Mouse (Mus musculus): ENCODE measurements around the gene Poc1a. TPM values are rescaled to one million over a fixed set of nuclear protein-coding genes. Genes with fewer than 3 reads are reported as not detected.

Poc1a gene
- polyA plus RNA-seq, 1 experiment from 2014 or later: 13.5 TPM

GRCm38 (mm10) chr9:106372431-106373412 lies 91.9 kb downstream of the Poc1a start:
- Histone ChIP-seq H3K36me3 (peaks cover 53% of the 10 kb centered on the region), H3K9ac (replicated peaks) (peak overlapping the region; percentile 47; the same call in 1 of the 2 replicates), H3K9me3 (no peaks in the 10 kb centered on the region), H3K4me3 (replicated peaks) (no peak overlapping the region), H3K27me3 (no peaks in the 10 kb centered on the region), H3K27ac (no peak overlapping the region), H3K4me2 (replicated peaks) (peak overlapping the region; percentile 91), H3K4me1 (replicated peaks) (peaks cover 38% of the 10 kb centered on the region)
- ATAC-seq: no peak
- WGBS: 95% methylated on average over 11 of the region's 11 CpGs

DNA sequence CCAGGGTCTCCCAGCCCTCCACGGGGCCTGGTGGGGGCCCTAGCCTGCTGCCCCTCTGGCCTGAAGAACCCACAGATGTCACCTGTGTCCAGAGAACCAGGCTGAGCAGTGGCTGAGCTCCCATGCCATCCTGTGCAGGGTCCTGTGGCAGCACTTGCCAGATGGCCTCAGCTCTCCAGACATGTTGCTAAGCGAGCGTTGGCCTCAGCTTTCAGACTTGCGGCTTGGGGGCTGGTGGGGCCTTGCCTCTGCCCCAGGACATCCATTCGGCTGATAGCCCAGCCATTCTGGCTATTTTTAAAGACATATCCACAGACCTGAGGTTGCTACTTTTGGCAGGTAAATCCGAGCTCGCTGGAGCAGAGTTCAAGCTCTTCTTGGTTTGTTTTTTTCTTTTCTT lies 93.1 kb downstream of the Poc1a start:
- Histone ChIP-seq H3K4me1 (replicated peaks) (peaks cover 38% of the 10 kb centered on the region), H3K36me3 (peaks cover 61% of the 10 kb centered on the region), H3K4me2 (replicated peaks) (no peak overlapping the region), H3K9me3 (no peaks in the 10 kb centered on the region), H3K9ac (replicated peaks) (no peak overlapping the region), H3K27me3 (no peaks in the 10 kb centered on the region), H3K4me3 (replicated peaks) (no peak overlapping the region), H3K27ac (no peak overlapping the region)
- 87% methylated on average over 7 of the region's 7 CpGs for WGBS
- no peak for ATAC-seq

- no peaks in the 10 kb centered on the region for H3K9me3 ChIP-seq
- 88% methylated on average over 8 of the region's 8 CpGs for WGBS
These were observed 96.4 kb downstream of the Poc1a start for GRCm38 (mm10) chr9:106377247-106377646.

DNA sequence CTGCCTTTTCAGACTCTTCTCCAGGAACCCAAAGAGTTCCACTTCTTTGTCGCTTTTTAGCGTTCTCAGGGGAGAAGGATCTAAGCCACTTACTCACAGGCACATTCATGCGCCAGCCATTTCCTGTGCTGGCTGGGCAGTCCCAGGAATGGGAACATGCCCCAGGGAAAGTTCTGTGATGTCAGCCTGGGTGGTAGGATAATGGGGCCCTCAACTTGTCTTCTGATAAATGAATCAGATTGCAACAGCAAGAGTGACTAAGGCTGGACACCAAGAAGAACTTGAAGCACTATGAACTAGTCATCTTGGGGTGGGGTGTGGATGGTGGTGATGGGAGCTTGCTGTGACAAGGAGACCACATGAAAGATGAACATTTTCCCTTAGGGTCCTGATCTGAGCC lies 97.2 kb downstream of the Poc1a start:
- Histone ChIP-seq H3K36me3 (peaks cover 39% of the 10 kb centered on the region), H3K4me3 (replicated peaks) (no peak overlapping the region), H3K9me3 (no peaks in the 10 kb centered on the region), H3K27me3 (no peaks in the 10 kb centered on the region), H3K27ac (no peak overlapping the region), H3K4me2 (replicated peaks) (no peak overlapping the region), H3K9ac (replicated peaks) (no peak overlapping the region), H3K4me1 (replicated peaks) (peaks cover 7% of the 10 kb centered on the region)
- WGBS: 92% methylated on average over 3 of the region's 3 CpGs
- ATAC-seq: no peak

More at GRCm38 (mm10) chr9:106377247-106377646, 96.4 kb downstream of the Poc1a start:
- Histone ChIP-seq H3K4me1 (replicated peaks) (peaks cover 13% of the 10 kb centered on the region), H3K4me3 (replicated peaks) (no peak overlapping the region), H3K9ac (replicated peaks) (no peak overlapping the region), H3K27me3 (no peaks in the 10 kb centered on the region), H3K27ac (no peak overlapping the region), H3K36me3 (peaks cover 45% of the 10 kb centered on the region), H3K4me2 (replicated peaks) (no peak overlapping the region)
- ATAC-seq: no peak

GRCm38 (mm10) chr9:106378753-106379152 lies 97.9 kb downstream of the Poc1a start:
- H3K9me3 ChIP-seq: no peaks in the 10 kb centered on the region

DNA sequence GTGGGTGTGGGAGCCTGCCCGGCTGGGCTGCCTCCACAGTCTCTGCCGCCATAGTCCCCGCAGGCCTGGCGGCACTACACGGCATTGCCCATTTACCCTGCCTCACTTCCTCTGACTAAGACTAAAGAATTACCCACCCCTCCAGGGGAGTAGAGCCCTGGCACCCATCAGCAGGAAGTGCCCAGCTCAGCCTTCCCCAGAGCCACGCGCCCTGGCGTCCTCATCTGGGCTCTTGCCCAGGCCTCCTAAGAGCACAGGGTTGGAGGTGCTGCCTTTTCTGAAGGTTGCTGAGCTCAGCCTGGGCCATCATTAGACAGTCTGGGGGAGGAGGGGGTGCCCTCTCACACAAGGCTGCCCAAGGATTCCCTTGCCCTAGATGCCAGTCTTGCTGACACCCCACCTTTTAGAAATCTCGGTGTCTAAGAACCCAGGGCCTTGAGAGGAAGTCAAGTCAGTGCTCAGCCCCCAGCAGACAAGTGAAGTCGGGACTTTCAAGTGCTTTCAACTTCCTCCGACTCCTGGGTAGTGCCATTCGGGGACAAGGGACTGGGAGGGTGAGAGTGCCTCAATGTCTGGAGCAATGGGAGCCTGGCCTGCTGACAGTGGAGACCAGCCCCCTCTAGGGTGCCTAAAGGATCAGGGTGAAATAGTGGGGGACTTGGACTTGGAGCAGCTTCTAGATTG lies 105.5 kb downstream of the Poc1a start:
- peaks cover 25% of the 10 kb centered on the region for H3K4me1 ChIP-seq (replicated peaks)
- no peak overlapping the region for H3K9ac ChIP-seq (replicated peaks)
- no peaks in the 10 kb centered on the region for H3K9me3 ChIP-seq
- ATAC-seq: no peak
- H3K27ac ChIP-seq: no peak overlapping the region
- H3K36me3 ChIP-seq: no peaks in the 10 kb centered on the region
- H3K4me3 ChIP-seq (replicated peaks): no peak overlapping the region
- H3K27me3 ChIP-seq: no peaks in the 10 kb centered on the region
- WGBS: 86% methylated on average over 12 of the region's 12 CpGs
- no peak overlapping the region for H3K4me2 ChIP-seq (replicated peaks)

More at GRCm38 (mm10) chr9:106378753-106379152, 97.9 kb downstream of the Poc1a start:
- H3K4me3 ChIP-seq (replicated peaks): no peak overlapping the region
- H3K27ac ChIP-seq: no peak overlapping the region
- ATAC-seq: no peak
- H3K4me2 ChIP-seq (replicated peaks): no peak overlapping the region
- H3K36me3 ChIP-seq: peaks cover 32% of the 10 kb centered on the region
- H3K4me1 ChIP-seq (replicated peaks): peaks cover 14% of the 10 kb centered on the region
- H3K9ac ChIP-seq (replicated peaks): no peak overlapping the region
- 76% methylated on average over 9 of the region's 9 CpGs for WGBS
- H3K27me3 ChIP-seq: no peaks in the 10 kb centered on the region

DNA sequence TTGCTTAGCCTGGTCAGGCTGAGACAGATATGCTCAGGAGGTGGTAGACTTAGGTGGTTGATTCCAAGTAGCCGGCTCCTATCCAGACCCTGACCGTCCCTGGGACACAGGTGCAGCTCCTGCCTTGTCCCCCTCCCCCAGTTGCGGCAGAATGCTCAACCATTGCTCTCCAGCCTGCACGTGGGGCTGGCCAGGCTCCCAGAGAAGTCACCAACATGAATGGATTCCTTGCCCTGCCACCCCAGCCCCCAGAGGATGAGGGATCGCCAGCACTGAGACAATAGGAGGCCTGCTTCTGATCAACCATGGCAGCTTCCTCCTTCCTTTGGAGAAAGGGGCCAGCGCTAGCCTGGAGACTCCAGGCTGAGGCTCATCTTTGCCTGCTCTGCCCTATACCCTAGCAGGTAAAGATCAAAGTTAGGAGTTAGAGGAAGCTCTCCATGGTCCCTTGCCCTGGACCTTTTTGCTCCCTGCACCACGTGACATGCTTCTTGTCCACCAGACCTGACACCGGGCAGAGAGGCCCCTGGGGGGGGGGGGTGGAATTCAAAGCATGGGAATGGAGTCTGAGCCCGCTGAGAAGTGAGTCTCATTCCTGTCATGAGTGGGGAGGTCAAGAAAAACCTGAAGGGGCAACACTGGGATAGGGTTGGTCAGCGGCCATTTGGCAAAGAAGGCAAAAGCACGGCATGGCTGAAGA lies 112.1 kb downstream of the Poc1a start:
- ATAC-seq: no peak
- H3K4me1 ChIP-seq (replicated peaks): peaks cover 27% of the 10 kb centered on the region
- WGBS: 81% methylated on average over 11 of the region's 11 CpGs

GRCm38 (mm10) chr9:106393548-106393947 lies 112.7 kb downstream of the Poc1a start:
- Histone ChIP-seq H3K9me3 (no peaks in the 10 kb centered on the region), H3K27me3 (no peaks in the 10 kb centered on the region), H3K27ac (no peak overlapping the region), H3K4me3 (replicated peaks) (no peak overlapping the region), H3K4me1 (replicated peaks) (peaks cover 27% of the 10 kb centered on the region), H3K4me2 (replicated peaks) (no peak overlapping the region), H3K9ac (replicated peaks) (no peak overlapping the region; the same call in 1 of the 2 replicates), H3K36me3 (no peaks in the 10 kb centered on the region)
- 92% methylated on average over 8 of the region's 8 CpGs for WGBS
- ATAC-seq: no peak

More for the DNA sequence above, 112.1 kb downstream of the Poc1a start:
- H3K9ac ChIP-seq (replicated peaks): no peak overlapping the region
- no peaks in the 10 kb centered on the region for H3K9me3 ChIP-seq
- no peaks in the 10 kb centered on the region for H3K27me3 ChIP-seq
- H3K36me3 ChIP-seq: no peaks in the 10 kb centered on the region
- H3K27ac ChIP-seq: no peak overlapping the region; the same call in 1 of the 2 replicates
- no peak overlapping the region for H3K4me3 ChIP-seq (replicated peaks)
- H3K4me2 ChIP-seq (replicated peaks): no peak overlapping the region

- H3K4me2 ChIP-seq (replicated peaks): no peak overlapping the region
- no peaks in the 10 kb centered on the region for H3K9me3 ChIP-seq
- no peak overlapping the region for H3K9ac ChIP-seq (replicated peaks)
- H3K27ac ChIP-seq: peak overlapping the region; percentile 52
- H3K36me3 ChIP-seq: no peaks in the 10 kb centered on the region
- no peaks in the 10 kb centered on the region for H3K27me3 ChIP-seq
- peaks cover 27% of the 10 kb centered on the region for H3K4me1 ChIP-seq (replicated peaks)
- WGBS: 33% methylated on average over 11 of the region's 11 CpGs
- H3K4me3 ChIP-seq (replicated peaks): no peak overlapping the region
- peak; percentile 71 for ATAC-seq
These were observed 114.1 kb downstream of the Poc1a start for GRCm38 (mm10) chr9:106394649-106395602.

DNA sequence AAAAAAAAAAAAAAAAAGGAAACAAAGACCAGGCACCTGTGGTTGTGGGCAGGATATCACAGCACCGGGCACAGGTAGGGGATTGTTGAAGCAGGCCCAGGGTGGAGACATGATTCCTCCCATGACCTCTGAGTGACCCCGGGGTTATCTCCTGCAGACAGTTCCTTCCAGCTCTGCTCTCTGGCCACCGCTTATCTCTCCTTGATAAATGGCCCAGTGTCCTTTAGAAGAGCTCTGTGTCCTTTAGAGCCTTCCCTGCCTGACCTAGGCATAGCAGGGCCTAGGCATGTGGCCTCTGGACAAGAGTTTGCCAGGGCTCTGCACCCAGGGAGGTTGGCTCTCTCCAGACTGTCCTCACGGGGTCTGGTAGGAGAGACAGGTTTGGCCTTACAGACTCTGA lies 116.9 kb downstream of the Poc1a start:
- Histone ChIP-seq H3K4me1 (replicated peaks) (peaks cover 21% of the 10 kb centered on the region), H3K9me3 (no peaks in the 10 kb centered on the region), H3K27me3 (no peaks in the 10 kb centered on the region), H3K4me3 (replicated peaks) (no peak overlapping the region), H3K36me3 (no peaks in the 10 kb centered on the region), H3K4me2 (replicated peaks) (no peak overlapping the region), H3K27ac (no peak overlapping the region), H3K9ac (replicated peaks) (no peak overlapping the region)
- no peak for ATAC-seq
- 86% methylated on average over 4 of the region's 4 CpGs for WGBS
